Mouse (Mus musculus) midbrain, embryonic 12.5 days (tissue): ENCODE measurements at regions not wholly inside any gene's neighbourhood (a gene's known extent, or its start where the extent isn't known, plus 50 kb on each side); places are given as distances from the start of the nearest gene placed in this dataset.

Experiments
- ATAC-seq: fragments of 200-750 bp; cut with Nextera tagmentation; 2 replicates; pipeline ENCODE4 v1.8.0; 2017; ENCODE audit warnings: low read depth, moderate TSS enrichment, moderate library complexity; ENCODE audit not compliant: low FRiP score
- H3K27ac ChIP-seq: fragments of 300-500 bp; sonication (generic); replicated peaks from 2 replicates; pipeline ENCODE4 v1.5.1; 2016; ENCODE audit warnings: mild to moderate bottlenecking
- H3K27me3 ChIP-seq: fragments of 300-500 bp; sonication (generic); 2 replicates; pipeline ENCODE4 v1.6.1; 2016; ENCODE audit warnings: mild to moderate bottlenecking
- H3K36me3 ChIP-seq: fragments of 300-500 bp; sonication (generic); 2 replicates; pipeline ENCODE4 v1.6.1; 2016
- H3K4me1 ChIP-seq: fragments of 300-500 bp; sonication (generic); 2 replicates; pipeline ENCODE4 v1.6.1; 2016
- H3K4me2 ChIP-seq: fragments of 300-500 bp; sonication (generic); replicated peaks from 2 replicates; pipeline ENCODE4 v1.6.1; 2016; ENCODE audit warnings: mild to moderate bottlenecking, moderate library complexity
- H3K4me3 ChIP-seq: fragments of 300-500 bp; sonication (generic); 2 replicates; pipeline ENCODE4 v1.5.1; 2016; ENCODE audit warnings: mild to moderate bottlenecking
- H3K9ac ChIP-seq: fragments of 300-500 bp; sonication (generic); replicated peaks from 2 replicates; pipeline ENCODE4 v1.6.1; 2016; ENCODE audit warnings: mild to moderate bottlenecking, moderate library complexity
- H3K9me3 ChIP-seq: fragments of 300-500 bp; sonication (generic); 2 replicates; pipeline ENCODE4 v1.6.1; 2016; ENCODE audit warnings: mild to moderate bottlenecking
- WGBS: fragments of 180-500 bp; shearing (Covaris S2); methylation state at CpG from one replicate; pipeline ENCODE4 v1.1.7; 2016; 5-methylcytosine and 5-hydroxymethylcytosine counted together

DNA sequence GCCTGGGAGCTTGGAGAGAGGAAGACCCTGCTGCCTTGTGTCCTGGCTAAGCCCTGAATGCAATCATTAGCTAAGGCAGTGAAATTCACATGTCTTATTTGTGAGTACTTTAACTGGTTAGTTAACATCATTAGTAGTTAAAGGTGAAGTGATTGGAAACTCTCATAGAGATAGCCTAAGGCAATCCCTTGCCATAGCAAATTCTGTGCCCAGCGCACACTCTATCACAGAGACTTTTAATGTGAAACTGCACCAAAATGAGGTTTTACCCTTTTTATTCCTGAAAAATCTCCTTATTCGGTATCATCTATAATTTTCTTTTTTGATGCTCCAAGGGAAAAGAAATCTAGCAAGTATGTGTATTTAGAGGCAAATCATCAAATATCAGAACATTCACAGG, 451.6 kb downstream of the Gm21750 start:
- H3K36me3 ChIP-seq = no peaks in the 10 kb centered on the region
- H3K9ac ChIP-seq = no peak overlapping the region
- no peak overlapping the region for H3K4me2 ChIP-seq
- no peak overlapping the region for H3K27ac ChIP-seq
- H3K9me3 ChIP-seq = no peaks in the 10 kb centered on the region
- WGBS = 89% methylated on average over 2 of the region's 2 CpGs
- H3K4me1 ChIP-seq = no peaks in the 10 kb centered on the region
- no peak overlapping the region for H3K4me3 ChIP-seq
- no peaks in the 10 kb centered on the region for H3K27me3 ChIP-seq
- ATAC-seq = no peak

DNA sequence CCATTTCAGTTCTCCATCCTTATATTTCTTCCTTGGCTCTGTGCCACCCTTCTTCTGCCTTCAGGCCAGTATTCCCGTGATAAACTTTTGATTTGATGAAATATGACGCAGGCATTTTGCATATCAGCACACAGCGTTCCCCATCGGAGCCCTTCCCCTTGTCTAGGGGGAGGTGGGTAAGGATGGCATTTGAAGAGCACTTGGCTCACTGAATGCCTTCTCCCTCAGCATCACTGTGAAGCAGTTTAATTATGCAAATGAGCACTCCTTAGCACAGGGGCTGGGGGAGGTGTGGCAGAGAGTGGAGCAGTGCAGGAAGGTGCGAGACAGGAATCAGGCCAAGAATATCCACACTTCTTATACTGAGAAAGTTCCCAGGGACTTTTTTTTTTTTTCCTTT, 452.1 kb downstream of the Gm21750 start:
- no peak overlapping the region for H3K9ac ChIP-seq
- H3K4me1 ChIP-seq = no peaks in the 10 kb centered on the region
- no peak overlapping the region for H3K27ac ChIP-seq
- no peaks in the 10 kb centered on the region for H3K9me3 ChIP-seq
- ATAC-seq = peak; percentile 77
- WGBS = 58% methylated on average over 5 of the region's 5 CpGs
- H3K4me3 ChIP-seq = no peak overlapping the region
- no peaks in the 10 kb centered on the region for H3K27me3 ChIP-seq
- no peaks in the 10 kb centered on the region for H3K36me3 ChIP-seq
- H3K4me2 ChIP-seq = no peak overlapping the region

DNA sequence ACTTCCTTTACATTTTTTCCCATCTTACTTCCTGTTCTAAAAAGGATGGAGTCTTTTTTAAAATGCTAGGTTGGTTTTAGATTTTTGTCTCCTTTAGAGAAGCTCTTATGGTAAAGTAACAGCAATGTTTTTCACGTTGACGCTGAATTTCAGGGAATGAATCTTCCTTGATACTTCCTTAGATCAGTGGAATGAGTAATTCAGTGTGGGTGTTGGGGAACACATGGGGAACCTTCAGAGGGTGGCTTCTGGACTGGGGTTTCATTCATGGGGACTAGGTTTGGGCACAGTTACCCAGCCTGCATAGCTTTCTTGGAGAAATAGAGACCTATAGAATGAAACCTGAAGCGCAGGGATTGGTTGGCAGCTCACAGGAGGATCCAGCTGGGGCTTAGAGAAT, 452.5 kb downstream of the Gm21750 start:
- no peak overlapping the region for H3K27ac ChIP-seq
- no peaks in the 10 kb centered on the region for H3K9me3 ChIP-seq
- no peak for ATAC-seq
- H3K4me2 ChIP-seq = no peak overlapping the region
- no peaks in the 10 kb centered on the region for H3K27me3 ChIP-seq
- no peaks in the 10 kb centered on the region for H3K36me3 ChIP-seq
- no peak overlapping the region for H3K9ac ChIP-seq
- 76% methylated on average over 3 of the region's 3 CpGs for WGBS
- no peak overlapping the region for H3K4me3 ChIP-seq
- no peaks in the 10 kb centered on the region for H3K4me1 ChIP-seq

DNA sequence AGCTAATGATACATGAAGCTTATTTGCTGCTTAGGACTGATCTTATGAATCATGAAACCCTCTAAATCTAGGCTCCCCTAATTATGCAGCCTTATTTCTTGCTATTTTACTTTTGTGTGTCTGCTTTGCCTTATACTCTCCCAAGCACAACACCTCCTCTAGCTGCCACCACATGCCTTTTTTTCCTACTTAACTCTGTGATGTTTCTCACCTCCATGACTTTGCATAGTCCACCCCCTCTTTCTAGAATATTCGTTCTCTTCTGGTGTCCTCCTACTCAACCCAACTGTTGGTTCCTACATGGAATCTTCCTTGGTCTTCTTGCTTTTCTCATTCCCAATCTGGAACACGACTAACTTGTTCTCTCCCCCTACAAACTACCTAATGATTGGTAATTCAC, 456.7 kb downstream of the Gm21750 start:
- Histone ChIP-seq H3K9ac (no peak overlapping the region), H3K4me1 (no peaks in the 10 kb centered on the region), H3K27ac (no peak overlapping the region), H3K27me3 (no peaks in the 10 kb centered on the region), H3K4me2 (no peak overlapping the region), H3K4me3 (no peak overlapping the region), H3K9me3 (no peaks in the 10 kb centered on the region), H3K36me3 (no peaks in the 10 kb centered on the region)
- no peak for ATAC-seq
- 81% methylated on average over 2 of the region's 2 CpGs for WGBS

DNA sequence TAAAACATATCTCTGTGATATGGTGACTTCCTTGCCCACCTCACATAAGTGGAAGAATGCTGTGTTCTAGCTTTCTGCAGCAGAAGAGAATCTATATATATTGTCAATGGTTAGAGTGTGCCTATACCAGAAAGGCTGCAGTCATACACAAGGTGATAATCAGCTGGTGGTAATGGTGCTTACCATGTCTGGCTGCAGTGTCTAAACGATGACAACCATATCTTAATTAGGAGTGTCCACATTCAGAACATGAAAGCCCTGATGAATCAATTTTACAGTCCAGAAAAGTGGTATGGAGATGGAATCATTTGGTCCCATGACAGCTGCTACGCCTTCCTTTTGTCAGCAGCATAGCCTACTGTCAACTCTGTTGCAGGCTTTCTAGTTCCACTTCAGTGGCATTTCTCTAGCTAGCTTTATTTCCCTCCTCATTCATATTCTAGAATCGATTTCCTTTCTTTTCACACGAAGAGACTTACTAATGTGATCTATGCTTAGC, 484.2 kb downstream of the Gm21750 start:
- WGBS = 65% methylated on average over 4 of the region's 4 CpGs
- 0 out of 2 replicates have a peak, but pooled peaks have one; percentile 23 for ATAC-seq
- Histone ChIP-seq H3K9ac (no peak overlapping the region), H3K27ac (no peak overlapping the region), H3K4me2 (no peak overlapping the region), H3K36me3 (no peaks in the 10 kb centered on the region), H3K27me3 (no peaks in the 10 kb centered on the region), H3K9me3 (no peaks in the 10 kb centered on the region), H3K4me1 (no peaks in the 10 kb centered on the region), H3K4me3 (no peak overlapping the region)

DNA sequence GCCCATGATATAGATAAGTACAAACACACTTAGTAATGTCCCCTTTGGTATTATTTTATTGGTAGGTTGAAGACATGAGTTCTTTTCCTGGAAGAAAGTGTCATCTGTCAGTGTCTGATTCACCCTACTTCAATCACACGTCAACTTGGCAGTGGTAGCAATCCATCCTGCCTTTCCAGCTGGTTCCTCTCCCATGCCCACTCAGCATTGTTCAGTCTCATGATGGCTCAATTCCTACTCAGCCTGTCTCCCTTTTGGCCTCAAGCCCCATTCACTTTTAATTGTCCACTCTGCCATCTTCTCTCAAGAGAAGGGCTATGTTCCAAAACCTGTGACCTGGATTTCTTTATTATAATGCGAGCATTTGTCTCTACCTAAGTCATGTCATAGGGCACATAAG, 474.4 kb upstream of the Htr2a start:
- no peak for ATAC-seq
- H3K4me2 ChIP-seq = no peak overlapping the region
- H3K4me1 ChIP-seq = no peaks in the 10 kb centered on the region
- H3K36me3 ChIP-seq = no peaks in the 10 kb centered on the region
- H3K27ac ChIP-seq = no peak overlapping the region
- no peaks in the 10 kb centered on the region for H3K27me3 ChIP-seq
- 85% methylated on average over 2 of the region's 2 CpGs for WGBS
- no peak overlapping the region for H3K4me3 ChIP-seq
- H3K9me3 ChIP-seq = no peaks in the 10 kb centered on the region
- H3K9ac ChIP-seq = no peak overlapping the region

DNA sequence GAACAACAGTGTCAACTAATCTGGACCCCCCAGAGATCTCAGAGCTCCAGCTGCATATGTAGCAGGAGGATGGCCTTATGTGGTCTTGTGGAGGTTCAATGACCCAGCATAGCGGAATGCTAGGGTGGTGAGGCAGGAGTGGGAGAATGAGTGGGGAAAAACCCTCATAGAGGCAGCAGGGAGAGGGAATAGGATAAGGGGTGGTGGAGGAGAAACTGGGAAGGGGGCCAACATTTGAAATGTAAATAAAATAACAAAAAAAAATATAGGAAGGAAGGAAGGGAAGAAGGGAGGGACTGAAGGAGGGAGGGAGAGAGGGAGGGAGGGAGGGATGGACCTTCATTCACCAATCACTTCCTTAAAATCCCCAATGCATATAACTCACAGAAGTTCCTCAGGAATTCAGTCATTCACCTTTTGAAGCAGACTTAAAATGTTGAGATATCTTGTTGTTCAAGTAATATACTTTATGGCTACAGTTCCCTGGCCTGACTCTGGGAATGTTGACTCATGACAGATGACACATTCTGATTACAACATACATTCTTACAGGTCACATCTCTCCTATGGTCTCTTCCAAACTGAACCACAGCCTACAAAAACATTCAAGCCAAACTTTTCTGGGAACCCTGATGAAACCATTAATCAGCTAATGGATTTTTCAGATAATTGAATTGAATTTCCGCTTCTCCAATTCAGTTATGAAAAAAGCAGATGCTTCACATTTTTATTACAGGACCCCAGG, 471.3 kb upstream of the Htr2a start:
- H3K27me3 ChIP-seq = no peaks in the 10 kb centered on the region
- no peak for ATAC-seq
- no peak overlapping the region for H3K9ac ChIP-seq
- no peaks in the 10 kb centered on the region for H3K36me3 ChIP-seq
- H3K9me3 ChIP-seq = no peaks in the 10 kb centered on the region
- no peak overlapping the region for H3K4me2 ChIP-seq
- WGBS = 89% methylated on average over 2 of the region's 2 CpGs
- H3K4me1 ChIP-seq = no peaks in the 10 kb centered on the region
- no peak overlapping the region for H3K4me3 ChIP-seq
- no peak overlapping the region for H3K27ac ChIP-seq

DNA sequence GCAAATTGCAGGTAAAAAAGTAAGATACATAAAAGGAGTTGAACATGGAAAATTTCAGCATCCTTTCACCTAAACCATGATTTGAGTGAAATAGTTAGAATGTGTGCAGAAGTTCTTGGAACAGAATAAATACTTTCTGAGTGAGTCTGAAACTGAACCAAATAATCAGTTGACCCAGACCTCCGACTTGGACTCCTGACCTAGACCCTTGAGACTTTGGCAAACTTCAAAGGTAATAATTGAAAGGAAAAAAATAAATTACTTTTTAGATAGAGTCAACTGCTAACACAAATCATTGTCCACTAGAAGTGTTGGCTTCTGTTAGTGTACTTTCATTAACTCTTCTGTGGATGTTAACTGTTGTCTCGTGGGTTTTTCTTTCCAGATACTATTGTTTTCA, 460.6 kb upstream of the Htr2a start:
- no peak overlapping the region for H3K4me3 ChIP-seq
- no peaks in the 10 kb centered on the region for H3K9me3 ChIP-seq
- no peaks in the 10 kb centered on the region for H3K4me1 ChIP-seq
- 88% methylated on average over 2 of the region's 2 CpGs for WGBS
- no peak overlapping the region for H3K9ac ChIP-seq
- H3K27ac ChIP-seq = no peak overlapping the region
- ATAC-seq = no peak
- no peaks in the 10 kb centered on the region for H3K27me3 ChIP-seq
- H3K36me3 ChIP-seq = no peaks in the 10 kb centered on the region
- H3K4me2 ChIP-seq = no peak overlapping the region

DNA sequence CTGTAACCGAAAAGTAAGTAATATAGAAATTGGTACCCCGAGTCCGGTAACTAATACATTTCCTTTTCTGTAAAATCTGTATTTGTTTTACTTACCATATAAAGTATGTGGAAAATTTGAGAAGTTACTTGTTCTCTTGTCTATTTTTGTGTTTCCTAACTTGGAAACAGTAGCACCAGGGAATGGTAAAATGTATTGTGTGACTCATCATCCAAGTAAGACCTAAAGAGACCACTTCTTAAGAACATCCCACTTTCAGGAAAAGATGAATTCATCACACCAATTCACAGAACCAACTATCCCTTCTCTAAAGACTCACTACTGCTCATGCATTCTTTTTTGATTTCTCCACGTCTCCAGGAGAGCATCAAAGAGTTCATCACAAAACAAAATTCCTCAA, 457.6 kb upstream of the Htr2a start:
- H3K36me3 ChIP-seq = no peaks in the 10 kb centered on the region
- no peak for ATAC-seq
- H3K4me3 ChIP-seq = no peak overlapping the region
- 89% methylated on average over 4 of the region's 4 CpGs for WGBS
- H3K4me1 ChIP-seq = no peaks in the 10 kb centered on the region
- H3K4me2 ChIP-seq = no peak overlapping the region
- no peaks in the 10 kb centered on the region for H3K27me3 ChIP-seq
- no peaks in the 10 kb centered on the region for H3K9me3 ChIP-seq
- H3K9ac ChIP-seq = no peak overlapping the region
- no peak overlapping the region for H3K27ac ChIP-seq

DNA sequence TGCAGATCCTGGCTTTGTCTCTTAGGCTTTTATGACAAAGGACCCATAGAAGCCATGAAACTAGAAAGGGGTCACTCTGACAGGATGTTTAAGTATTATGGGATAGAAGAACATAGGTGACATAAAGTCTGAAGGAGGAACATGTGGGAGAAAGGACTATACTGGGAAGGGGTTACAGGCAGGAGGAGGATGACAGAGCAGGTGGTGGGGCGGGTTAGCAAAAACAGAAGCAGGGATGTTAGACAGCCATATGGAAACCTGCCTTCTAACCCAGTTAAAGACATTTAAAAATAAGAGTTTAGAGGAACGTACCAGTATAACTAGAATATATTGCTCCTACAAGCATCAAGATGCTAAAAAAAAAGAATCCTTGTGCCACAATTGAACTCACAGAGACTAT, 438.9 kb upstream of the Htr2a start:
- H3K4me1 ChIP-seq = no peaks in the 10 kb centered on the region
- H3K9me3 ChIP-seq = no peaks in the 10 kb centered on the region
- H3K4me3 ChIP-seq = no peak overlapping the region
- H3K9ac ChIP-seq = no peak overlapping the region
- WGBS = 98% methylated on average over 2 of the region's 2 CpGs
- no peaks in the 10 kb centered on the region for H3K36me3 ChIP-seq
- H3K27me3 ChIP-seq = no peaks in the 10 kb centered on the region
- H3K27ac ChIP-seq = no peak overlapping the region
- ATAC-seq = no peak
- no peak overlapping the region for H3K4me2 ChIP-seq

DNA sequence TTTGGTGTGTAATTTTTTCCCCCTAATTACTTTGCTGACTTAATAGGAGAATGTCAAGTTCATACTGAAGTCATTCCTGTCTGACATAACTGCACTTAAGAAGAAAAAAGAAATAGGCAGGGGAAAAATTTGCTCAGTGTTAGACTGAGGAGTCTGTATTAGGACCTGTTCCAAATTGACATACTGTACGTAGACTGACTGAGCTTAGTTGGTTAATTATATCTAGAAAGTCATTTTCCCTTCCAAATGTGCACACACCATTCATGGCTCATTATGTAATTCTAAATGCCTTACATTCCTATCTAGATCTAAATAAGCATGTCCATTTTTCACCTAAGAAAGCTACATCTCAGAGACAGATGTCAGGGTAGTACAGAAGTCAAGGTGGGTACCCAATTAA, 435.6 kb upstream of the Htr2a start:
- Histone ChIP-seq H3K27ac (no peak overlapping the region), H3K9ac (no peak overlapping the region), H3K9me3 (no peaks in the 10 kb centered on the region), H3K4me1 (no peaks in the 10 kb centered on the region), H3K27me3 (no peaks in the 10 kb centered on the region), H3K4me2 (no peak overlapping the region), H3K4me3 (no peak overlapping the region), H3K36me3 (no peaks in the 10 kb centered on the region)
- ATAC-seq = no peak
- WGBS = 91% methylated on average over 1 of the region's 1 CpGs

DNA sequence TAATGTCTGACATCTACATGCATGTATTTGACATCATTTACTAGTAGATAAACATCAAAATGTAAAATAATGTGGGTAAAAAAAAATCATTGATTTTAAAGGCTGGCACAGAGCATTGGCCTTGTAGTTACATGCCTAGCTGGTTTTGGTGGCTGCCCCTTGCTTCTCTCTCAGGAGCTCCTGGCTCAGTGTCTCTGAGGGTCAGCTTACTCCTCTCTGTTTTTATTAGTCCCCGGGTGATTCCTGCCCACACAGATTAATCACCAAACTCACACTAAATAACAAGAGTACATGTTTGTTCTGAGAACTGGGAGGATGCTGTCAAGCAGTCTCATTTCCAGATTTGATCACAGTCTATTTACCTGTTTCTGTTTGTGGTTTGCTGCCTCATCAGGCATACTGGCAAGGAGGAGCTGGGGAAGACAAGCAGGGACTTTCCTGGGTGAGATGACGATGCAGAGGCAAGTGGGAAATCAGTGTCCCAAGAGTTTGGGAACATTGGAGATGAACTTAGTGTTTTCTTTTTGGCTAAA, 422.7 kb upstream of the Htr2a start:
- Histone ChIP-seq H3K9ac (no peak overlapping the region), H3K36me3 (no peaks in the 10 kb centered on the region), H3K4me1 (no peaks in the 10 kb centered on the region), H3K27me3 (no peaks in the 10 kb centered on the region), H3K27ac (no peak overlapping the region), H3K4me3 (no peak overlapping the region), H3K4me2 (no peak overlapping the region), H3K9me3 (no peaks in the 10 kb centered on the region)
- ATAC-seq = no peak
- 83% methylated on average over 2 of the region's 2 CpGs for WGBS

DNA sequence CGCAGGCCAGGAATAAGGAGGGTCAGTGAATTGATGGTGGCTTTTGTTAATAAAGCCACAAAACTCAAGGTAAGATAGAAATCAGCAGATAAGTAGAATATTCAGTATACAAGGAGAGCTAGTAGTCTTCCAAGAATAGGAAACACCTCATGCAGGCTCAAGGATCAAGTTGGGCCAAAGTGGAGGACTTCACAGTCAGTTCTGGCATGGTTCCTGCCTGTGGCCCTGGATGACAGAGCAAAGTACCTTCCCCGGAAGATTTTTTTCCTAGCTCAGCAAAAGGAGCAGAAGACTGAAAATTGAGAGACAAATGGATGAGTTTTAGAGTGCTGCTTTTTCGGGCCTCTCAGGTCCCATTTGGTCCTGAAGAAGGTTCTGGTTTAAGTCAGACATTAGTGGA, 420.9 kb upstream of the Htr2a start:
- no peak overlapping the region for H3K9ac ChIP-seq

More for the DNA sequence above, 420.9 kb upstream of the Htr2a start:
- no peak overlapping the region for H3K4me2 ChIP-seq
- H3K27me3 ChIP-seq = no peaks in the 10 kb centered on the region
- no peaks in the 10 kb centered on the region for H3K36me3 ChIP-seq
- H3K4me3 ChIP-seq = no peak overlapping the region
- H3K27ac ChIP-seq = no peak overlapping the region
- H3K9me3 ChIP-seq = no peaks in the 10 kb centered on the region
- WGBS = 92% methylated on average over 3 of the region's 3 CpGs
- no peak for ATAC-seq
- H3K4me1 ChIP-seq = no peaks in the 10 kb centered on the region
